Mouse (Mus musculus) spleen, postnatal 4 days (tissue): ENCODE measurements around the gene Col5a3.

ENCODE experiments used
- DNase-seq, 2 experiments: peaks; one replicate each; pipeline ENCODE4 v3.0.0; 2022; ENCODE audit warnings: low spot score in 2 of 2

Gene Col5a3

DNA sequence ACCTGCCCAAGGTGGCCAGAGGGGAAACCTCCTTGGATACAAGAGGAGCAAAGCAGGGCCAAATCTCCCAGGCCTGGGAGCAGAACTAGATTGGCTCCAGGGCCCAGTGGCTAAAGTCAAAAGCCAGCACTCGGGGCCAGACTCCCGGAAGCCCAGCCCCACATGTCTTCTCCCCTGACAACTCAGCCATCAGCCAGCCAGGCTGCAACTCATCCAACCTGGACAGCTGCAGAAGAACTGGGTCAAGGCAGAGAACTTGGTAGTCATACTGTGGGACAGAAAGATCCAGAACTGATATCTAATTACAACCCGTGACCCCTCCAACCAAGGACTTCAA lies 9.7 kb downstream of the Col5a3 start:
- DNase-seq, result no peak

DNA sequence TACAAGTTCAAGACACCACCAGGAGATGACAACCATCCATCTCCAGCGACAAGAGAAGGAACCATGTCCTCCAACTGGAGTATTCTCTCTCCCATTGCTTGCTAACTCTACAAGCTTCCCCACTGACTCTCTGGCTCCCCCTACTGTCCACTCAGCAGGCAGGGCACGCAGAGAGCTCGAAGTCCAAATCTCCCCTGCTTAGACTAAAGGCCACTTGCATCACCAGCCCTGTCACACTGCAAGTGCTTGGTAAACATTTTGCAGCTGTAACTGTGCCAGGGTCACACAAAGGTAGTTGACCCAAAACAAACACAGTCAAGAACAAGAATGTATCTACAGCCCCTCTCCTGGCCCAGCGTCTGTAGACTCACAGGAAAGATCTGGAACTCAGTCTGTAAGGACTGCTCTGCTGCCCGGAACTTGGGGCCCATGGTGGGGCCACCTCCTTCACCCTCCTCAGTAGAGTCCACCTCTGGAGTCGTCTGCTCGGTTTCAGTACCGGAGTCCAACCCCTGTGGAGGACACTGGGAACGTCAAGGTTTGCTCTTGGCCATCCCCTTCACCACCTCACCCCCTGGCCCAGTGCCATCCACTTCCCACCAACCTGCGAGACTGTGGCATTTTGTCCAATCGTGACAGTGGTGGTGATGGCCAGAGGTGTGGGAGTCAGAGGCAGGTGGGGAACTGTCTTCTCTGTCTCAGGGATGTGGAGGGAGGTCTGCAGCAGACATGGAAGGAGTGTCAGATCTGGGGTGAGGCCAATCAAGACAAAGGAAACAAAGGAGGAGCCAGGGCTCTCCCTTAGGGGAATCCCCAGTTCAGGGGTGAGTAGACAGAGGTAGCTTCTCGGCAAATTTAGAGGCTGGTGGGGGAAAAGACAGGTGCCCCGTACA lies 10.4 kb downstream of the Col5a3 start:
- DNase-seq, result peak; percentile 51 to 83

- no peak for DNase-seq
Observed at GRCm38 (mm10) chr9:20794108-20794806, 20.6 kb downstream of the Col5a3 start.

DNA sequence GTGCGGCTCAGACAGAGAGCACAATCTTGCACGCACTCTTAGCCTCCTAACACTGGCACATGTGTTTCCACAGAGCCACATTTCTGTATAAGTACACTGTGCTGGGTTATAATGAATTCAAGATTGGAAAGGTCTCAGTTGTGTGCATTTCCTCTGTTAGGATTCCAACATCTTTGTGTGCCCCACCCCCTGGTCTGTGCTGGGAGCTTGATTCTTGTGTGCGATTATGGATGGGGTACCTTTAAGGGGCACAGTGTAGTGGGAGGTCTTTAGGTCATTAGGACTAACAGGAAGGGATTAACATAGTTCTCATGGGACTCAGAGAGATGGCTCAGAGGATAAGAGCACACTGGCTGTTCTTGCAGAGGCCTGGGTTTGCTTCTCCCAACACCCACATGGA lies 24.5 kb downstream of the Col5a3 start:
- no peak for DNase-seq

- no peak for DNase-seq
Observed at GRCm38 (mm10) chr9:20789651-20790050, 25.2 kb downstream of the Col5a3 start.

GRCm38 (mm10) chr9:20787992-20788391 lies 26.9 kb downstream of the Col5a3 start:
- no peak for DNase-seq

- DNase-seq, result no peak
Observed at GRCm38 (mm10) chr9:20785055-20785454, 29.8 kb downstream of the Col5a3 start.

- DNase-seq, result no peak
Observed at GRCm38 (mm10) chr9:20781286-20781685, 33.6 kb downstream of the Col5a3 start.

- DNase-seq, result no peak
Observed at GRCm38 (mm10) chr9:20765274-20765673, 49.6 kb downstream of the Col5a3 start.

DNA sequence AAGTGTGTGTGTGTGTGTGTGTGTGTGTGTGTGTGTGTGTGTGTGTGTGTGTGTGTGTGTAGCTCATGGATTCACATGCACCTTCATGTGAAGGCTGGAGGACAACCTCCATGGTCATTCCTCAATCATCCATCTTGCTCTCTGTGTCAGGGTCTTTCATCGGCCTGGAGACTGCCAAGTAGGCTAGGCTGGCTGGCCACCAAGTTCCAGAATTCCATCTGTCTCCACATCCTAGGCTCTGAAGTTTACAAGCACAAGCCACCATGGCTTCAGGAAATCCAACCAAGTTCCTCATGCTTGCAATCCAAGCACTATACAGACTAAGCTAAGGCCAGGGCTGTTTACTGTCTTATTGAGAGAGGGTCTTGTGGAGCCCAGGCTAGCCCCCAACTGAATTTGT lies 51.8 kb downstream of the Col5a3 start:
- no peak for DNase-seq

DNA sequence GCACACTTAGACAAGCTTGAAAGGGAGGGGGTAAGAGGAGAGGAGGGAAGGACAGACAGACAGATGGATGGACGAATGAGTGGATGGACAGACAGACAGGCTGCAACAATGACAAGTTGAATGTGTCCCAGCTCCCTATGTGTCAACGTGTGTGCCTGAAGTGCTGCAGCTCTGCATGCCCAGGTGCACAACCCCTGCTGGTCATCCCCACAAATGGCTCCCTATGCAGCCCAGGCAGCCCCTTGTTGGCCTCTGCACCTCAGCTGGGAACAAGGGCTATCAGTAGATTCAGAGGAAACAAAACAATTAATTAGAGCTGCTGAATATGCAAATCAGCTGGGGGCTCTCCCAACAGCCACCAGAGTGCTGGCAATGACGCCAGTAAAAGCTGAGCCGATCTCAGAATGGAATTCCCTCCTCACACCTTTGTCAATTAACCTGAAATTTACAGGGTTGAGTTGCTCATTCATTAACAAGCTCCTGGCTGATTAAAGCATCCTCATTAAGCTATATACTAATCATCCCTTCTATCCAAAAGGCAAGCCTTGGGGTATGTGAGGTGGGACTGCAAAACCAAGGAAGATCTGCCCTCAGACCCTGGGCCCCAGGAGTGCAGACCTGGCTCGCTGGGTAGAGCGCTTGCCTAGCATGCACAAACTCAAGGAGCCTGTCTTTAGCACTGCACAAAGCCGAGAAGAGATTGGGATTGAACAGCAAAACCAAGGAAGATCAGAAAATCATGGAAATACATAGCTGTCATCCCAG lies 52.5 kb downstream of the Col5a3 start:
- DNase-seq, result no peak

DNA sequence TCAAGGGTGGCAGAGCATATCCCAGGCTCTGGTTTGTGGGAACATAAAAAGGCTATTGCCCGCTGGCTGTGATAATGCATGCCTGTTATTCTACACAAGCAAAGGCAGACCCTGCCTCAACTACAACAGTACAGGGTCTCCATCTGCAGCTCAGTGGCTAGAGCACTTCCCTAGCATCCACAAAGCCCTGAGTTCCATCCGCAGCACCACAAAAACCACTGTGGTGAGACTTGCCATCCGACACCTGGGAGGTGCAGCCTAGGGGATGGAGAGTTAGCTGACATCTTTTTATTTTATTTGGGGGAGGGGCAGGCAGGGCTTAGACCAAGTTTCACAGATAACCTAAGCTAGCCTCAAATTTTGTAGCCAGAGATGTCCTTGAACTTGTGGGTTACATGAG lies 53.5 kb downstream of the Col5a3 start:
- DNase-seq, result no peak

GRCm38 (mm10) chr9:20760813-20761212 lies 54.1 kb downstream of the Col5a3 start:
- DNase-seq, result no peak

DNA sequence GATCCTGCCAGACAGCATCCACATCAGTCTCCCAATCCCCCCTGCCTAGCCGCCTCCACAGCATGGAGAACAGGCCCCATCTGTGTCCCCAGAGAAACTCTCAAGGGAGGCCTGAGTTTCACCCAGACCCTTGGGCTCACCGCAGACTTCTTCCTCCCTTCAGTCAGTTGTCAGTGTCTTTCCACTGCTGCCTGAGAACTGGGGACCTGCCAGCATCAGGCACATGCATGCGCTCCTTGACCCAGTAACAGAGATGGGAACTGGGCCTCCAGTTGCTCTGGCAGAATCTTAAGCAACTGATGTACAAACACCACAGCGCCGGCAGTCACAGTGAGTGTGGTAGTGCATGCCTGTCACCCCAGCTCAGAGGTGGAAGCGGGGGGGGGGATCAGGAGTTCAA lies 56.0 kb downstream of the Col5a3 start:
- no peak for DNase-seq

DNA sequence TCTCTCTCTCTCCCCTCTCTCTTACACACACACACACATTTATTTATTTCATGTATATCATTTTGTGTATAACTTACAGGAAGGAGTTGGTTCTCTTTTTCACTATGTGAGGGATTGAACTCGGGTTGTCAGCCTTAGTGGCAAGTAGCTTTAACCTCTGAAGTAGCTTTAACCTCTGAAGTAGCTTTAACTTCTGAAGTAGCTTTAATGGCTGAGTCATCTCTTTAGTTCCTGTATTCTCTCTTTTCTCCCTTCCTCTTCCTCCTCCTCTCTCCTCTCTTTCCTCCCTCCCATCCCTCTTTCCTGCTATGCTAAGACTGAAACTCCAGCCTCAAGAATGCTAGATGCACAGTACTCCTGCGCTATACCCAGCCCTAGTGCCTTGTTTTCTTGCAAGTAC lies 56.6 kb downstream of the Col5a3 start:
- DNase-seq, result no peak

GRCm38 (mm10) chr9:20757087-20757955 lies 57.5 kb downstream of the Col5a3 start:
- peak; percentile 79 to 90 for DNase-seq

GRCm38 (mm10) chr9:20756081-20756700 lies 58.7 kb downstream of the Col5a3 start:
- DNase-seq, result no peak

DNA sequence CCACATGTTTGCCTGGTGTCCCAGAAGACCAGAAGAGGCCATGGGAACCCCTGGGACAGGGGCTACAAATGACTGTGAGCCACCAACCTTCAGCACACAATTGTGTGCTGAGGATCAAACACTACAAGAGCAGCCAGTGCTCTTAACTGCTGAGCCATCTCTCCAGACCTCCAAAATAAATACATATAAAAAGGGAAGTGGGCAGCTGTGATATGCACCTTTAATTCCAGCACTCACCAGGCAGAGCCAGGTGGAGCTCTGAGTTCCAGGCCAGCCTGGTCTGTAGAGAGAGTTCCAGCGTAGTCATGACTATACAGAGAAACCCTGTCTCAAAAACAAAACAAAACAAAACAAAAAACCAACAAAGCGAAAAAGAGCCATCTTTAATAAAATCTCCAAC lies 60.5 kb downstream of the Col5a3 start:
- DNase-seq, result no peak

DNA sequence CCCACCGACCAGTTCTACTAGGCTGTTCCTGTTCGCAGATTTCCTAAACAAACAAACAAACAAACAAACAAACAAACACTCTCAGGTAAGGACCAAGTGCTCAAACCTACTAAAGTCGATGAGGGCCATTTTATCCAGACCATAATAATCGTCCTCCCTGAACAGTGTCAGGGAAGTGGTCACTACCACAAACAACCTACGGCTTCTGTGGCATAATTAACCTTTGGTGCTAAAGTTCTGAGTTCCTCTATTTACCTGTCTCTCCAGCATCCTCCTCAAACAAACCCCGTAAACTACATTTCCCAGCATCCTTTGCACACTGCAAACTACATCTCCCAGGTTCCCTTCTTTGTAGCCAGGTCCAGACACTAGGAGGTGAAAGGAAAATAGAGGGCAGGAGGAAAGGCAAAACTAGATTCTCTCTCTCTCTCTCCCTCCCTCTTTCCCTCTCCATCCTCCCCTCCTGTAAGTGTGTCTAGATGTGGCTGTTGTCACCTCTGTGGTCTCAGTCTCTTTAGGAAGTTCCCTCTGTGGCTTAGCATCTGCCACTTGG lies 63.3 kb downstream of the Col5a3 start:
- DNase-seq, result no peak

GRCm38 (mm10) chr9:20749213-20749612 lies 65.7 kb downstream of the Col5a3 start:
- no peak for DNase-seq

DNA sequence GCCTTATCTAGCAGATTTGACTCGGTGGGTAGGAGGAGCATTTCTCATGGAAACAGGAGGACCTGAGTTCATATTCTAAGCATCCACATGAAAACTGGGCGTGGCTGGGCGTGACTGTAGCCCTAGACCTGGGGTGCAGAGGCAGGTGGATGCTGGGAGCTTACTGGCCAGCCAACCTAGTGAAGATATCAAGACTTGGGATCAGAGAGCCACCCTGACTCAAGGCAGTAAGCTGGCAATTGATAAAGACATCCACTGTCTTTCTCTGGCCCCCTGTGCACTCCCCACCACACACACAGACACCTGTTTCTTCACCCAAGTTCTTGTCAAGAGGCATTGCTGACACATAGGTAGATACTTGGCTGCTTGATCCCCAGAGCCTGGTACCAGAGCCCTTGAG lies 66.3 kb downstream of the Col5a3 start:
- no peak for DNase-seq
